Mouse (Mus musculus) thymus, adult 2 months (tissue): ENCODE measurements around the gene Ssmem1. TPM values are rescaled to one million over a fixed set of nuclear protein-coding genes. Genes with fewer than 3 reads are reported as not detected.

ENCODE experiments used
- DNase-seq: peaks from one replicate; pipeline ENCODE4 v3.0.0; 2021
- H3K27ac ChIP-seq: fragments of 200-500 bp; 2 replicates; pipeline ENCODE4 v1.5.1; 2012; ENCODE audit warnings: low read length, control low read depth; ENCODE audit not compliant: control insufficient read depth, insufficient read depth
- H3K27me3 ChIP-seq: fragments of 200-500 bp; 2 replicates; pipeline ENCODE4 v1.6.1; 2012; ENCODE audit warnings: mild to moderate bottlenecking, low read length, moderate library complexity, mixed read lengths; ENCODE audit not compliant: control insufficient read depth, insufficient read depth
- H3K36me3 ChIP-seq: fragments of 200-500 bp; 2 replicates; pipeline ENCODE4 v1.6.1; 2012; ENCODE audit warnings: mild to moderate bottlenecking, low read length, moderate library complexity; ENCODE audit not compliant: control insufficient read depth, insufficient read depth
- H3K4me1 ChIP-seq: fragments of 200-500 bp; replicated peaks from 2 replicates; pipeline ENCODE4 v1.6.1; 2012; ENCODE audit warnings: low read length; ENCODE audit not compliant: control insufficient read depth, insufficient read depth
- H3K4me3 ChIP-seq: fragments of 200-500 bp; 2 replicates; pipeline ENCODE4 v1.5.1; 2012; ENCODE audit warnings: mild to moderate bottlenecking, low read length, control low read depth, moderate library complexity; ENCODE audit not compliant: control insufficient read depth, insufficient read depth
- CTCF ChIP-seq: fragments of 200-500 bp; IDR thresholded peaks from 2 replicates; pipeline ENCODE4 v1.5.1; 2012; ENCODE audit warnings: mild to moderate bottlenecking, control low read depth, low read length, moderate library complexity, borderline replicate concordance; ENCODE audit not compliant: control insufficient read depth, poor library complexity, insufficient read depth; ENCODE audit errors: extremely low read depth
- POLR2A ChIP-seq: fragments of 200-500 bp; IDR thresholded peaks from 2 replicates; pipeline ENCODE4 v1.6.1; 2012; ENCODE audit warnings: mild to moderate bottlenecking, low read length, control low read depth, moderate library complexity; ENCODE audit not compliant: control insufficient read depth, poor library complexity, insufficient read depth; ENCODE audit errors: extremely low read depth
- WGBS: fragments of 180-500 bp; shearing (Covaris S2); methylation state at CpG from one replicate; pipeline ENCODE4 v1.1.7; 2018; 5-methylcytosine and 5-hydroxymethylcytosine counted together
- polyA plus RNA-seq: library from polyadenylated mRNA; depleted of rRNA; stranded (reverse); fragments of >200 nt; gene quantifications from 2 replicates; pipeline ENCODE4 v1.2.3, GENCODE M21; 2012

Gene Ssmem1
- polyA plus RNA-seq, 1 experiment: not detected

DNA sequence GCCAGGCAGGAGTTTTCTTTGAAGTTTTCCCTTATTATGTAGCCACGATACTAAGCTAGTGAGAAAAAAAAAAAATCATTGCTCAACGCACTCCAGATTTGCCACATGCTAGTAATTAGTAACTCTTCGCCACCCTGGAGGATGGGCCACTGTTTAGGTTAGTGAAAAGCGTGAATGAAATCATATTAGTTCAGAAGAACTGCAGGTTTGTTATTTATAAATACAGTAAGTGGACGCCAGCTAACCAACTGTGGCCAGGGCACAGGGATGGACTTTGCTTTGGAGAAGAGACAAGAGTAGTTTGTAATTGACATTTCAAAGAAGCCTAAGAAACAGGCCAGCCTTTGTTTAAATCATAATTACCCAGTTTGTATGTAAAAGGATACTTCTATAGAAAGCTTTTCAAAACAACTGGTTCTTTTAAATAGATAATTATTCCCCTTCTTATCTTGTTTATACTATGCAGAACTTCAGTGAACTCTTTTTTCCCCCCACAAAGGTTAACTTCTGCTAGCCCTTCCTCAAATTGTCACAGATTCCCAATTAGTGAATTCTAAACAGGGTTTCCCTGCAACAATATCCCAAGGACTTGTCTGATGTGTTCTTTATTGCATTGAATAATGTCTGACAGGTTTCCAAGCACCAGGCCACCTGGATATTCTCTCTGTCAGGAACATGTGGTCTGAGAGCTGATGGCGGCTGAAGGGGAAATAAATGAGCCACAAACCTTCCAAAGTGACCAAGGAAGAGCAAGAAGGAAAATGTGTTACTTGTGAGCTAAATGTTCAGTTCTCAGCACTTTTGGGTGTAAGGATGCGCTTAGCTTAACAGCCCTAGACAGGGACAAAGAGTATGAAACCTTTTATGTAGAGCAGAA is 16.0 kb downstream of the Ssmem1 start:
- no peak for DNase-seq
- 79% methylated on average over 7 of the region's 7 CpGs for WGBS
- no peak overlapping the region for H3K27ac ChIP-seq

DNA sequence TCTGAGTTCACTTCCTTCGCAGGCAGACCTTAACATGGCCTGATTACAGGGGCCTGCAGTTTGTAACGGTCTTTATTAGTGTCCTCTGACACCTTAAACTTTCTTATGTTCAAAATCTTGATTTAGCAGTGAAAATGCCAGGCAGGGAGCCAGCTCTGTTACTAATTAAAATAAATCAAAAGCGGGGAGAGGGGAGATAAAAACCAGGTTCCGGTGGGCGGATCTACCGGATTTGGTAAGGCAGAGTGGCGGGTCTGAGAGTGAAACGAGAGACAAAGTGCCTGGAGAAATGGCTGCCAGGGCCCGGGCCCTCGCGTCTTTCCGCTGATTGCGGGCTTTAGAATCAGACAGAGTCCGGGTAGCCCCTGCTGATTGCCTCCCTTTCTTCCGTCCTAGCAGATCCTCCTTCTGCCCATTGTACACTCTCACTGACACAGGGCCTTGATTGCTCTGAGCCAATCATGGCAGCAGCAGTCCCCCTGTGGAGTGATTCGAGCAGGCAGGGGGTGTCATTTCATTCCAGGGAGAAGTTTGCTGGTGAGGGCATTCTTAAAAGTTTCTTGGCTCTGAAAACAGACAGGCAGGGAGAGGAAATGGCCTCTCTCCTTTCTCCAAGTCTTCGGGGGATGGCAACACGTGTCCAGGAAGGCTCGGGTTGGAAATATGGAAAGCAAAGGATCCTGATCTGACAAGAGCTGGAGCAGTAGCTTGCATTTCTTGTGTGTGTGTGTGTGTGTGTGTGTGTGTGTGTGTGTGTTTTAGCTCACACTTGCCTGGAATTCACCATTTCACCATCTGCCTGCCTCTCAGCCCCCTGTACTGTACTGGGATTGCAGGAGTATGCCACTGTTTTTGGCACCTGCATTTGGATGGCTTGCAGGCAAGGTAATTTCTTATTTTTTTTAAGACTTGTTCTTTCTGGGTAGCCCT is 17.2 kb downstream of the Ssmem1 start:
- no peaks in the 10 kb centered on the region for H3K27me3 ChIP-seq
- DNase-seq: no peak
- no peaks in the 10 kb centered on the region for H3K4me1 ChIP-seq
- H3K4me3 ChIP-seq: no peak overlapping the region
- TF ChIP-seq CTCF (no peak), POLR2A (no peak)
- H3K36me3 ChIP-seq: no peaks in the 10 kb centered on the region
- no peak overlapping the region for H3K27ac ChIP-seq
- WGBS: 79% methylated on average over 19 of the region's 19 CpGs

More for the DNA sequence above, 16.0 kb downstream of the Ssmem1 start:
- Histone ChIP-seq H3K27me3 (no peaks in the 10 kb centered on the region), H3K36me3 (no peaks in the 10 kb centered on the region), H3K4me3 (no peak overlapping the region), H3K4me1 (no peaks in the 10 kb centered on the region)
- no peak for TF ChIP-seq POLR2A
- TF ChIP-seq CTCF: no peak

DNA sequence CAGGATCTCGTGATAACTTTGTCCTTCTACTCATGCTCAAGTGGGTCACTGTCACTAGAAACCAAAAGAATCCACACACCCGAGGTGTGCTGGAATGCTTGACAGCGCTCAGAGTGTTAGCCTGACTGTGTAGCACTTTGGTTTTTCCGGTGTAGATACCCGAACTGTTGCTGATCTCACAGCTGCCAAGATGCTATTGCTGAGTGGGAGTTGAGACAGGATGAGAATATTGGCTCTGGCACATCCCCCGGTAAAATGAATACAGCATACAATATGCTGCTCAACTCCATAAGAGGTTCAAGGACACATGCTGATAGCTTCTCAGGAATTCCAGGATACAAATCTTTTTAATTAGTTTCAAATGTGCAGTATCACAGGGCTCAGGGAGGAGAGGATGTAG is 19.2 kb downstream of the Ssmem1 start:
- no peaks in the 10 kb centered on the region for H3K27me3 ChIP-seq
- no peak for DNase-seq
- H3K4me3 ChIP-seq: no peak overlapping the region
- 92% methylated on average over 6 of the region's 6 CpGs for WGBS
- TF ChIP-seq POLR2A: no peak
- no peak for TF ChIP-seq CTCF
- H3K36me3 ChIP-seq: no peaks in the 10 kb centered on the region
- no peak overlapping the region for H3K27ac ChIP-seq
- H3K4me1 ChIP-seq: no peaks in the 10 kb centered on the region

DNA sequence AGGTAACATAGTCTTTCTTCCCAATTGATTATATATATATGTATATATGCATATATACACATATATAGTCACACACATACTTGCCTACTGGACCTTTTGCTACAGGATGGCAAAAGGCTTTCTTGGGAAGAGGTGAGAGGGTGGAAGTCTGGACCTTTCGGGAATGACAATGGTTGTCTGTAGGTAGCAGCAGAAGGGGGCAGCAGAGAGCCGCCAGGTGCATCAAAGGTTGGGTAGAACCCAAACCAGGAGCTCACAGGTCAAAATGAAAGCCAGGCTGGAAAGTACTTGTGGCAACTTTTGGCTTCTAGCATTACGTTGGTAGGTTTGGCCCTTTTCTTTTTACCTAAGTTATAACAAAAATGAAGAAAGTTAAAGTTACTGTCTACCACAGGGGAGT is 25.7 kb downstream of the Ssmem1 start:
- 27% methylated on average over 3 of the region's 3 CpGs for WGBS
- Histone ChIP-seq H3K27ac (no peak overlapping the region), H3K4me3 (no peak overlapping the region), H3K4me1 (no peaks in the 10 kb centered on the region), H3K27me3 (no peaks in the 10 kb centered on the region), H3K36me3 (no peaks in the 10 kb centered on the region)
- TF ChIP-seq CTCF: no peak
- TF ChIP-seq POLR2A: no peak
- DNase-seq: peak; percentile 35

DNA sequence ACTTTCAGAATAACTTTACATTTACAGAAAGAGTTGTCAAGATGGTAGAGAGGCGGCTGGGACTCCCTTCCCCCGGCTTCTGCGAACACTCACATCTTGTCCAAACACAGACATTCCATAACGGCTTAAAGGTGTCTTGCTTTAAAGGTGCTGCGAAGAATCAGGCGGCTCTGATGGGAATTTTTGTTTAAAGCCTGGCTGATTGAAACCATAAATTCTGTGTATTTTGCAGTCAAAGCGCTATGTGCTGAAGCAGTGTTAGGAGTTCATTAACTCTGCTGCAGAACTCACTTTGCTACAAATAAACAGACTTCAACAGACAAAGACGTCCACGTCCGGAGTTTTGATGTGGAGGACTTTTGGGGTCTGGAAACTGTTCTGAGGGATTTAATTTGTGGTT is 28.6 kb downstream of the Ssmem1 start:
- TF ChIP-seq POLR2A (no peak), CTCF (no peak)
- no peak overlapping the region for H3K27ac ChIP-seq
- H3K4me3 ChIP-seq: no peak overlapping the region
- no peaks in the 10 kb centered on the region for H3K36me3 ChIP-seq
- no peaks in the 10 kb centered on the region for H3K27me3 ChIP-seq
- WGBS: 94% methylated on average over 10 of the region's 10 CpGs
- no peaks in the 10 kb centered on the region for H3K4me1 ChIP-seq
- DNase-seq: no peak

DNA sequence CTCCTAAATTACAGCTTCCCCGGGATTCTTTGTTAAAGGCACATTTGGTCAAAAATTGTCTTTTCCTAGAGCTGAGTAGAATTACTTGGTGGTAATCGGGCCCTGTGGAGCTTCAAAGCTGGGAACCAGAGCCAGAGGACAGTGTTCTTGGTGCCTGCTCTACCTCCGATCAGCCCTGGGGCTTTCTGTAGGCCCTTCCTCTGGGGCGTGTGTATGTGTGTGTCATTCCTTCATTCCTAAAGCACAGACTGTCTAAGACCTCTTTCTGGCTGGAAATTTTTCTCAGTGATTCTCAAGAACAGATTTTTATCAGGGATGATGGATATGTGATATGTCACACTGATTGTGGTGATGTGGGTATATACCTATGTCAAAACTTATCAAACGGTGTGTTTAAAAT is 29.2 kb downstream of the Ssmem1 start:
- no peak for DNase-seq
- no peak overlapping the region for H3K4me3 ChIP-seq
- WGBS: 91% methylated on average over 5 of the region's 5 CpGs
- H3K27me3 ChIP-seq: no peaks in the 10 kb centered on the region
- no peak overlapping the region for H3K27ac ChIP-seq
- TF ChIP-seq CTCF (no peak), POLR2A (no peak)
- no peaks in the 10 kb centered on the region for H3K4me1 ChIP-seq
- no peaks in the 10 kb centered on the region for H3K36me3 ChIP-seq
